Mouse (Mus musculus) intestine, embryonic 16.5 days (tissue): ENCODE measurements around the gene Gna13. TPM values are rescaled to one million over a fixed set of nuclear protein-coding genes. Genes with fewer than 3 reads are reported as not detected.

Source experiments
- ATAC-seq: fragments of 200-750 bp; cut with Nextera tagmentation; 2 replicates; pipeline ENCODE4 v1.8.0; 2017; ENCODE audit warnings: moderate TSS enrichment, moderate library complexity
- H3K27ac ChIP-seq: fragments of 300-500 bp; sonication (generic); 2 replicates; pipeline ENCODE4 v1.5.1; 2014; ENCODE audit warnings: mild to moderate bottlenecking, low read length
- H3K27me3 ChIP-seq: fragments of 300-500 bp; sonication (generic); replicated peaks from 2 replicates; pipeline ENCODE4 v1.6.1; 2014; ENCODE audit warnings: low read length, control low read depth, mixed read lengths; ENCODE audit not compliant: control insufficient read depth, insufficient read depth
- H3K36me3 ChIP-seq: fragments of 300-500 bp; sonication (generic); 2 replicates; pipeline ENCODE4 v1.6.1; 2014; ENCODE audit warnings: low read length, control low read depth; ENCODE audit not compliant: control insufficient read depth, insufficient read depth
- H3K4me1 ChIP-seq: fragments of 300-500 bp; sonication (generic); 2 replicates; pipeline ENCODE4 v1.6.1; 2014; ENCODE audit warnings: low read length, control low read depth, mixed read lengths; ENCODE audit not compliant: control insufficient read depth, insufficient read depth
- H3K4me2 ChIP-seq: fragments of 300-500 bp; sonication (generic); 2 replicates; pipeline ENCODE4 v1.6.1; 2014; ENCODE audit warnings: low read depth, low read length, control low read depth
- H3K4me3 ChIP-seq: fragments of 300-500 bp; sonication (generic); 2 replicates; pipeline ENCODE4 v1.5.1; 2014; ENCODE audit warnings: mild to moderate bottlenecking, low read length
- H3K9ac ChIP-seq: fragments of 300-500 bp; sonication (generic); 2 replicates; pipeline ENCODE4 v1.6.1; 2014; ENCODE audit warnings: low read depth, low read length
- H3K9me3 ChIP-seq: fragments of 300-500 bp; sonication (generic); 2 replicates; pipeline ENCODE4 v1.6.1; 2016; ENCODE audit warnings: low read length, control low read depth; ENCODE audit not compliant: control insufficient read depth
- WGBS: fragments of 180-500 bp; shearing (Covaris S2); extraction: QIAGEN DNeasy Blood & Tissue Kit; methylation state at CpG from one replicate; pipeline ENCODE4 v1.1.7; 2014; 5-methylcytosine and 5-hydroxymethylcytosine counted together
- polyA plus RNA-seq: library from polyadenylated mRNA; unstranded; fragments of >200 nt; fragmentation: Nextera tagmentation; extraction: Ambion mirVana; gene quantifications from 2 replicates; pipeline ENCODE4 v1.2.1, GENCODE M21; 2015

Gene Gna13
- polyA plus RNA-seq, 1 experiment from 2014 or later: 36.1 TPM

DNA sequence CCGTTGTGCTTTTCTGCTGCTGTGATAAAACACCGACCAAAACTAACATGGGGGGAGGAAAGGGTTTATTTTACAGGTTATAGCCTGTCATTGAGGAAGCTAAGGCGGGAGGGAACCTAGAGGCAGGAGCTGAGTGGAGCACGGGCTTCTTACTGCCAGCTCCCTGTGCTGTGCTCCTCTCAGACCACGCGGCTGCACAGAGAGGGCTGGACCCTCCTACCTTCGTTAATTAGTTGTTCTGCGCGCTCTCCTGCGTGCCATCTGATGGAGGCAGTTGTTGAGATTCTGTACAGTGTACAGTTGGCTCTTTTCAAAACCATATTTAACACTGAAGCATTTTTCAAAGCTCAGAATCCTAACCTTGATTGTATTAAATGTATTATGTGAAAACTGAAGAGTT, 14.8 kb downstream of the Gna13 start:
- no peak overlapping the region for H3K4me2 ChIP-seq
- H3K9me3 ChIP-seq: no peaks in the 10 kb centered on the region
- no peaks in the 10 kb centered on the region; the same call in 1 of the 2 replicates for H3K36me3 ChIP-seq
- H3K4me3 ChIP-seq: no peak overlapping the region
- 51% methylated on average over 10 of the region's 10 CpGs for WGBS
- H3K27ac ChIP-seq: no peak overlapping the region
- no peak for ATAC-seq
- H3K4me1 ChIP-seq: peaks cover 15% of the 10 kb centered on the region
- no peaks in the 10 kb centered on the region for H3K27me3 ChIP-seq
- no peak overlapping the region for H3K9ac ChIP-seq

DNA sequence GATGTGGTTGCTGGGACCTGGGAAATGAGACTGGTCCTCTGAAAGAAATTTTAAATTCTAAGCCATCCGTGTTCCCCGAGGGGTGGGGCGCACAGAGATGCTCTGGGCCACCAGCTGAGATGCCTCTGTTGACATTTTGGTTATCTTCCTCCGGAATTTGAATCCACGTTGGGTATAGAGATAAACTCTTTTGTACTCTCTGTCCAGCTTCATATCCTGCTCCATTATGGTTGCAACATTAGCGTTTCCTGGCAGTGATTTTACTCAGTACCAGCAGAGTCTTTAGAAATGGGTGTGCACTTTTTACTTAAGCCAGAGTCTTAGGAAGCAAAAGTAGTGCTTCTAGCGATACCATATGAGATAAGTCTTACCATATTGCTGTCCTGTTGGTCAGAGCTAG, 15.4 kb downstream of the Gna13 start:
- H3K4me2 ChIP-seq: no peak overlapping the region
- H3K9ac ChIP-seq: no peak overlapping the region
- WGBS: 60% methylated on average over 7 of the region's 7 CpGs
- H3K9me3 ChIP-seq: no peaks in the 10 kb centered on the region
- no peak overlapping the region for H3K4me3 ChIP-seq
- no peak for ATAC-seq
- H3K27ac ChIP-seq: no peak overlapping the region
- H3K4me1 ChIP-seq: peaks cover 15% of the 10 kb centered on the region
- no peaks in the 10 kb centered on the region for H3K27me3 ChIP-seq
- H3K36me3 ChIP-seq: no peaks in the 10 kb centered on the region; the same call in 1 of the 2 replicates

DNA sequence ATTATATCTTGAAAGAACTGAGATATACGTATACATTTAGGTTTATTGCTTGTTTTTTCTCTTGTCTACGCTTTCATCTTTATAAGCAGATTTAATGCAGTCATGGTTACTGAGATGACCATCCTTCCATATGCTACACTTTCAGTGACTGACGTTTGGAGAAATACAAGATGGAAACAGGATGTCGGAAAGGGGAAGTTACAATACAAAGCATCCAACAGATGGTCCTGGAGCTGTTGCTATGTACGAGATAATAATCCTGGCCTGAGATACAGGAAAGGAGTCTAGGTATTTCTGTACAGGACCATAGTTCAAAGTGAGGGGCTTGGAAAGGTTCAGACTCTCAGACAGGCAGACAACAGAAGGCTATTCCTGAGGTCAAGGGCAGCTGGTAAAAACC, 18.0 kb downstream of the Gna13 start:
- Histone ChIP-seq H3K27me3 (no peaks in the 10 kb centered on the region), H3K36me3 (no peaks in the 10 kb centered on the region), H3K4me3 (no peak overlapping the region), H3K4me2 (no peak overlapping the region), H3K9me3 (no peaks in the 10 kb centered on the region), H3K27ac (no peak overlapping the region), H3K9ac (no peak overlapping the region), H3K4me1 (peaks cover 23% of the 10 kb centered on the region)
- ATAC-seq: no peak
- 65% methylated on average over 5 of the region's 5 CpGs for WGBS

DNA sequence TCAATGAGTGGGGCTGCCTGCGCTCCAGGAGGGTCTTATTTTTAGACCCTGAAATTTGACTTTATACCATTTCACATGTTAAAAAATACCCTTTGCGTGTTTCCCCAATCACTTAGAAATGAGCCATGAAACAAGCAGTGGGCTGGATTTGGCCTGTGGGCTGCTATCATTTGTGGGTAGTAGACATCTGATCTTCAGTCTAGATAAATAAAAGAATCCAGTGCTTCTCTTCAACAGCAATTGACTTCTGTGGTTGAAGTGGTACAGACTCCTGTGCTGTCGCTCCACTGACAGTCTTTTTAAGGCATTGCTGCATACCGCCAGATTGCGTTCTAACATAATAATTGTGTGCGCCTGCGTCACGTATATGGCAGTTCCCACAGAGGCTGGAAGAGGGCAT, 22.7 kb downstream of the Gna13 start:
- no peak for ATAC-seq
- no peak overlapping the region for H3K4me2 ChIP-seq
- H3K27ac ChIP-seq: no peak overlapping the region
- H3K36me3 ChIP-seq: no peaks in the 10 kb centered on the region
- peaks cover 16% of the 10 kb centered on the region; the same call in 1 of the 2 replicates for H3K4me1 ChIP-seq
- H3K4me3 ChIP-seq: no peak overlapping the region
- H3K9me3 ChIP-seq: no peaks in the 10 kb centered on the region
- WGBS: 89% methylated on average over 8 of the region's 8 CpGs
- no peaks in the 10 kb centered on the region for H3K27me3 ChIP-seq
- H3K9ac ChIP-seq: no peak overlapping the region

DNA sequence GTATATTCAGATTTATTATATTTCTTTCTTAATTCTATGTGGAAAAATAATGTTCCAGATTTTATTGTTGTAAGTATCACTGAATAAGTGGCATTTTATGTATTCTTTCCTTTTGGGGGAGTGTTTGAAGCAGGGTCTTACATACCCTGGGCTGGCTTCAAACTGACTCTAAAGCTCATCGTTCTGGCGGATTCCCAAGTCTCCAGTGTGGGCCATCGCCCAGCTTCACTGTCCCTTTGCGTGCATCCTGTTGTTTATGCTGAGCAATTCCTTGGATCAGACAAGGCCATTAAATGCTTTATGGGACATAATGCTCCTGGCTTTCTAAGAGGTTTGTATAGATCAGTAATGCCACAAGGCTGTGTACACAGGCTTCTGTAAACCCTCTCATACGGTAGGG, 26.4 kb downstream of the Gna13 start:
- WGBS: 57% methylated on average over 5 of the region's 5 CpGs
- Histone ChIP-seq H3K9me3 (no peaks in the 10 kb centered on the region), H3K27ac (no peak overlapping the region), H3K4me1 (peaks cover 16% of the 10 kb centered on the region; the same call in 1 of the 2 replicates), H3K4me2 (no peak overlapping the region), H3K27me3 (no peaks in the 10 kb centered on the region), H3K9ac (no peak overlapping the region), H3K4me3 (no peak overlapping the region), H3K36me3 (peaks cover 2% of the 10 kb centered on the region; the same call in 1 of the 2 replicates)
- no peak for ATAC-seq

DNA sequence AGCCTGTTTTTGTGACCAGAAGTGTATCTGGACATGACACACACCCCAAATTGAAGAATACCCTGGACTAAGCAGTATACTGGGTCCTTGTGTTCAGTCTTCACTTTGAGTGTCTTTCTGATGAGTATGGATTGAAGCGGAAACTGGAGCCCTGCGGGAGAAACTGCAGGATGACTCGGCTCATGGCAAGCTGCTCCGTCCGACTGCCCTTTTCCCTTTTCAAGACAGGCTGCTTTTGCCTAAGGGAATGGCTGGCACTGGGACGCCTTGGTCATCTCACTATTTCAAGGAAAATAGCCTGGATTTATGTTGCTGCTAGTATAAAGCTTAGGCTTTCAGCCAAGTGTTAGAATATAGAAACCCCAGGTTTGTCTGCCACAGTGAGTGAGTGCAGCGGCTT, 28.6 kb downstream of the Gna13 start:
- H3K4me3 ChIP-seq: no peak overlapping the region
- peaks cover 2% of the 10 kb centered on the region; the same call in 1 of the 2 replicates for H3K36me3 ChIP-seq
- WGBS: 80% methylated on average over 7 of the region's 7 CpGs
- H3K9me3 ChIP-seq: no peaks in the 10 kb centered on the region
- H3K4me2 ChIP-seq: no peak overlapping the region
- H3K4me1 ChIP-seq: peaks cover 8% of the 10 kb centered on the region; the same call in 1 of the 2 replicates
- H3K27me3 ChIP-seq: no peaks in the 10 kb centered on the region
- H3K27ac ChIP-seq: no peak overlapping the region
- H3K9ac ChIP-seq: no peak overlapping the region
- ATAC-seq: no peak

DNA sequence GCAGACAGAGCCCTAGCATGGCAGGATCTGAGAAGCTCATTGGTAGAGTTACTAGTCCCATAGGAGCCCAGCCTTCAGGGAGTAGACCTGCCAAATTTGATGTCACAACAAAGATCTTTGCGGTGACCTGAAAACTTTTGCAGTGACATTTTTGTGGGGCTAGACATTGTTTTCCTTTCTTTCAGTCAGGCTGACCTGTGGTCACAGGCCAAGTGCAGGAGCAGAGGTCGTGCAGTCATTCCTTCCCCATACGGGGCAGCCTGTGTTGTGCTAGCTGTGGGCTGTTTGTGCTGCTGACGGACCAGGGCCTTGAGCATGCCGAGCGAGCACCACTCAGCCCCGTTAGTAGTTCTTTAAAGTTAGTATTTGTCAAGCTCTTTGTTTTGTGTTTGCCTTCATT, 29.1 kb downstream of the Gna13 start:
- Histone ChIP-seq H3K9me3 (no peaks in the 10 kb centered on the region), H3K4me3 (no peak overlapping the region)
- WGBS: 69% methylated on average over 7 of the region's 7 CpGs

DNA sequence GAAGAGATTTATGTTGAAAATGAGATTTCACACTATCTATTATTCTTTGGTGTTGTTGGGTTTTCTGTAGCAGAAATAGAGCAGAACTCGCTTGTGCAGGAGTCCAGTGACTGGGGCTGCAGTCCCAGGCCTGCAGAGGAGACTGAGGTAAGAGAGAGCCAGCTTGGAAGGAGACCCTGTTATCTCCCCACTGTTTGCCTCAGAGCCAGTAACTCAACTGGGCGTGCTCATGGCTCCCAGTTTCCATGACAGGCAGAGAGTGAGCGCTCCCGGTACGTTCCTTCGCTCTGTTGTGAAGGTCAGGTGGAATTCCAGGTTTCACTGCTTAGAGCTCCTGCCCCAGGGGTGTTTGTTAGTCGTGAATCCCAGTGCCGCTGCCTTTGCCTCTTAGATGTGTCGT, 30.0 kb downstream of the Gna13 start:
- Histone ChIP-seq H3K36me3 (peaks cover 6% of the 10 kb centered on the region; the same call in 1 of the 2 replicates), H3K4me3 (no peak overlapping the region), H3K9me3 (no peaks in the 10 kb centered on the region), H3K4me2 (no peak overlapping the region), H3K27ac (no peak overlapping the region), H3K27me3 (no peaks in the 10 kb centered on the region), H3K4me1 (peaks cover 6% of the 10 kb centered on the region; the same call in 1 of the 2 replicates), H3K9ac (no peak overlapping the region)
- 83% methylated on average over 9 of the region's 9 CpGs for WGBS
- ATAC-seq: no peak

More for the DNA sequence above, 29.1 kb downstream of the Gna13 start:
- Histone ChIP-seq H3K36me3 (peaks cover 2% of the 10 kb centered on the region; the same call in 1 of the 2 replicates), H3K27me3 (no peaks in the 10 kb centered on the region), H3K27ac (no peak overlapping the region), H3K9ac (no peak overlapping the region), H3K4me2 (no peak overlapping the region), H3K4me1 (peaks cover 8% of the 10 kb centered on the region; the same call in 1 of the 2 replicates)
- no peak for ATAC-seq

DNA sequence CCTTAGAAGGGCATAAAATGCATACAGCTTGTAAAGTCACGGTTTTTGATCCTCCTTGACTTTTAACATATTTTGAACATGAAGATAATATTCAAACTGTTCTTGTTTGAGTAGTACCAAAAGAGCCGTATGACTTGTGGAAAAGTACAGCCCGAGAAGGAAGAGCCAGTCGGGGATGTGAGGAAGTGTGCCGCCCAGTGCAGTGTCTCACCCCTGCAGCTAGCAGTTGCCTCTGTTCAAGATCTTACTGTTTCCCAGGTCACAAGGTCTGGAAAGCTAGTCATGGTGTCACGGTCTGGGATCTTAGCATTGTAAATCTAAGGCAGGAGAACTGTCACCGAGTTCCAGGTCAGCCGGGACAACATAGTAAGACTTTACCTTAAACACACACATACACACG, 32.1 kb downstream of the Gna13 start:
- Histone ChIP-seq H3K9me3 (no peaks in the 10 kb centered on the region), H3K4me2 (no peak overlapping the region), H3K27me3 (no peaks in the 10 kb centered on the region), H3K36me3 (peaks cover 13% of the 10 kb centered on the region), H3K9ac (no peak overlapping the region), H3K27ac (no peak overlapping the region), H3K4me3 (no peak overlapping the region), H3K4me1 (no peaks in the 10 kb centered on the region)
- WGBS: 83% methylated on average over 9 of the region's 9 CpGs
- ATAC-seq: no peak

DNA sequence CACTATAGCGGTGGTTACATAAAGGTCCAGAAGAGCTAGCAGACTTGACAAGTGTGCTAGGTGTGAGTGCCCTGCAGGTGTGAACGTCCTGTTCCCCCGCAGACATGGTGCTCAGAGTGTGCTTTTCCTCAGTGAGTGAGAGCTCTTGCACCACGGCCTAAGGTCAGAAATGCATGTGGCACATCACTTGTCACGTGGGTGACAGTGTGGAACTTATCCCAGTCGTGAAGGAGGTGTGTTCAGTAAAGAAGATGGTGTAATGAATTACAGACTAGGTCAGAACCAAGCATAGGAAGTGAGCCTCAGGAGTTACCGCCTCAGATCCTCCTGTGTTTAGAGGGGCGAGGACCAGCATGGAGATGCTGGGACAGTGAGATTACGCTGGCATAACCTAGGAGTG, 32.7 kb downstream of the Gna13 start:
- ATAC-seq: no peak
- H3K9ac ChIP-seq: no peak overlapping the region
- H3K4me2 ChIP-seq: no peak overlapping the region
- H3K9me3 ChIP-seq: no peaks in the 10 kb centered on the region
- no peak overlapping the region for H3K27ac ChIP-seq
- H3K27me3 ChIP-seq: no peaks in the 10 kb centered on the region
- H3K4me1 ChIP-seq: no peaks in the 10 kb centered on the region
- peaks cover 13% of the 10 kb centered on the region for H3K36me3 ChIP-seq
- WGBS: 91% methylated on average over 9 of the region's 9 CpGs
- no peak overlapping the region for H3K4me3 ChIP-seq
